Mouse (Mus musculus): ENCODE data around the gene Slc6a21.

- TF ChIP-seq POLR2A (IDR thresholded peaks at IDR 0.05; ENCODE audit: insufficient read length, low read depth), result peak; percentile 44
- peak; percentile 53 for TF ChIP-seq USF1 (IDR thresholded peaks at IDR 0.05; ENCODE audit: low read depth)
- peak; percentile 40 for TF ChIP-seq POLR2AphosphoS2 (IDR thresholded peaks at IDR 0.05; ENCODE audit: insufficient read length, low read depth)
- no peak for TF ChIP-seq E2F4 (IDR thresholded peaks at IDR 0.05; ENCODE audit: insufficient read depth)
- TF ChIP-seq TCF12 (IDR thresholded peaks at IDR 0.05; ENCODE audit: insufficient read depth, poor library complexity, severe bottlenecking), result no peak
- no peak for TF ChIP-seq MAX (IDR thresholded peaks at IDR 0.05; ENCODE audit: low read depth)
- no peak for TF ChIP-seq SRF (IDR thresholded peaks at IDR 0.05; ENCODE audit: control insufficient read depth, insufficient read length, low read depth)
Measured at GRCm38 (mm10) chr7:45338161-45338911, 61.0 kb downstream of the Slc6a21 start.
